Mouse (Mus musculus): ENCODE data around the gene Mxi1. TPM values are rescaled to one million over a fixed set of nuclear protein-coding genes. Genes with fewer than 3 reads are reported as not detected.

Gene Mxi1
- polyA plus RNA-seq, 1 experiment, result 41.7 TPM

- Histone ChIP-seq H3K36me3 (ENCODE audit: control insufficient read depth, insufficient read depth, low read length) (no peaks in the 10 kb centered on the region), H3K4me3 (ENCODE audit: insufficient read depth, low read depth, low read length) (no peak overlapping the region), H3K27ac (ENCODE audit: insufficient read depth, low read depth, low read length) (no peak overlapping the region), H3K27me3 (replicated peaks; ENCODE audit: control insufficient read depth, insufficient read depth, low read length) (no peaks in the 10 kb centered on the region), H3K4me1 (ENCODE audit: control insufficient read depth, insufficient read depth, low read length) (no peaks in the 10 kb centered on the region)
- TF ChIP-seq CTCF (conservative IDR thresholded peaks at IDR 0.05; ENCODE audit: insufficient read depth, insufficient read length, low read depth, low read length) (no peak), POLR2A (IDR thresholded peaks at IDR 0.05; ENCODE audit: low read depth, low read length) (no peak)
- no peak for DNase-seq
- WGBS, result 69% methylated on average over 17 of the region's 17 CpGs
Observed at GRCm38 (mm10) chr19:53273055-53273722, 37.1 kb upstream of the Mxi1 start.

- Histone ChIP-seq H3K4me3 (ENCODE audit: insufficient read depth, low read depth, low read length) (no peak overlapping the region), H3K4me1 (ENCODE audit: control insufficient read depth, insufficient read depth, low read length) (no peaks in the 10 kb centered on the region), H3K27me3 (replicated peaks; ENCODE audit: control insufficient read depth, insufficient read depth, low read length) (no peaks in the 10 kb centered on the region), H3K36me3 (ENCODE audit: control insufficient read depth, insufficient read depth, low read length) (no peaks in the 10 kb centered on the region), H3K27ac (ENCODE audit: insufficient read depth, low read depth, low read length) (no peak overlapping the region)
- no peak for TF ChIP-seq POLR2A (IDR thresholded peaks at IDR 0.05; ENCODE audit: low read depth, low read length)
- TF ChIP-seq CTCF (conservative IDR thresholded peaks at IDR 0.05; ENCODE audit: insufficient read depth, insufficient read length, low read depth, low read length), result no peak
- DNase-seq, result no peak
- 93% methylated on average over 23 of the region's 23 CpGs for WGBS
Observed at GRCm38 (mm10) chr19:53273781-53274428, 36.4 kb upstream of the Mxi1 start.

DNA sequence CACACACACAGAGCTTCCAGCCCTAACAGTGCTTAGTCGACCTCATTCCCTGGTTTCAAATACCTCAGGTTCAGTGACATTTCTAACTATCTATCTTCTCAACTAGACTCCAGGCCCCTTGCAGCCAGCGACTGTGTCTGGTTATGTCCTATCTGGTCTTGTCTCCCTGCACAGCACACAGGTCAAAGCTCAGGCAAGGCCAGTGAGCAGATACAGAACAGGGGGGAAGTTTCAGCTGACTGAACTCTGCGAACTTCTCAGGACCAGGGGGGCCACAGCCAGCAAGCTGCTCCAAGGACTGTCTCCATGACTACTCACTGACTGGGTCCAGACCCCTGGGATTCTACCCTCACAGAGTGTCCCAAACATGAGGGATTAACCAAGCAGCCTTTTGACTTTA lies 35.1 kb upstream of the Mxi1 start:
- Histone ChIP-seq H3K27ac (ENCODE audit: insufficient read depth, low read depth, low read length) (no peak overlapping the region), H3K4me1 (ENCODE audit: control insufficient read depth, insufficient read depth, low read length) (no peaks in the 10 kb centered on the region)

GRCm38 (mm10) chr19:53276902-53277707 lies 33.2 kb upstream of the Mxi1 start:
- no peak for DNase-seq
- Histone ChIP-seq H3K27ac (ENCODE audit: insufficient read depth, low read depth, low read length) (no peak overlapping the region), H3K4me3 (ENCODE audit: insufficient read depth, low read depth, low read length) (no peak overlapping the region), H3K36me3 (ENCODE audit: control insufficient read depth, insufficient read depth, low read length) (no peaks in the 10 kb centered on the region), H3K27me3 (replicated peaks; ENCODE audit: control insufficient read depth, insufficient read depth, low read length) (no peaks in the 10 kb centered on the region), H3K4me1 (ENCODE audit: control insufficient read depth, insufficient read depth, low read length) (peaks cover 2% of the 10 kb centered on the region; the same call in 1 of the 2 replicates)
- TF ChIP-seq POLR2A (IDR thresholded peaks at IDR 0.05; ENCODE audit: low read depth, low read length), result no peak
- TF ChIP-seq CTCF (conservative IDR thresholded peaks at IDR 0.05; ENCODE audit: insufficient read depth, insufficient read length, low read depth, low read length), result no peak
- WGBS, result 80% methylated on average over 19 of the region's 19 CpGs

More for the DNA sequence above, 35.1 kb upstream of the Mxi1 start:
- TF ChIP-seq POLR2A (IDR thresholded peaks at IDR 0.05; ENCODE audit: low read depth, low read length) (no peak), CTCF (conservative IDR thresholded peaks at IDR 0.05; ENCODE audit: insufficient read depth, insufficient read length, low read depth, low read length) (no peak)
- 25% methylated on average over 3 of the region's 3 CpGs for WGBS
- no peaks in the 10 kb centered on the region for H3K36me3 ChIP-seq (ENCODE audit: control insufficient read depth, insufficient read depth, low read length)
- no peaks in the 10 kb centered on the region for H3K27me3 ChIP-seq (replicated peaks; ENCODE audit: control insufficient read depth, insufficient read depth, low read length)
- peak; percentile 31 for DNase-seq
- H3K4me3 ChIP-seq (ENCODE audit: insufficient read depth, low read depth, low read length), result no peak overlapping the region

GRCm38 (mm10) chr19:53278491-53279415 lies 31.6 kb upstream of the Mxi1 start:
- DNase-seq, result no peak
- WGBS, result 75% methylated on average over 19 of the region's 19 CpGs
- H3K27ac ChIP-seq (ENCODE audit: insufficient read depth, low read depth, low read length), result no peak overlapping the region

GRCm38 (mm10) chr19:53280254-53280653 lies 30.1 kb upstream of the Mxi1 start:
- peaks cover 2% of the 10 kb centered on the region; the same call in 1 of the 2 replicates for H3K4me1 ChIP-seq (ENCODE audit: control insufficient read depth, insufficient read depth, low read length)
- TF ChIP-seq POLR2A (IDR thresholded peaks at IDR 0.05; ENCODE audit: low read depth, low read length) (no peak), CTCF (conservative IDR thresholded peaks at IDR 0.05; ENCODE audit: insufficient read depth, insufficient read length, low read depth, low read length) (no peak)
- H3K4me3 ChIP-seq (ENCODE audit: insufficient read depth, low read depth, low read length), result no peak overlapping the region
- H3K27ac ChIP-seq (ENCODE audit: insufficient read depth, low read depth, low read length), result no peak overlapping the region
- DNase-seq, result no peak
- H3K27me3 ChIP-seq (replicated peaks; ENCODE audit: control insufficient read depth, insufficient read depth, low read length), result no peaks in the 10 kb centered on the region
- no peaks in the 10 kb centered on the region for H3K36me3 ChIP-seq (ENCODE audit: control insufficient read depth, insufficient read depth, low read length)
- WGBS, result 89% methylated on average over 8 of the region's 8 CpGs

More at GRCm38 (mm10) chr19:53278491-53279415, 31.6 kb upstream of the Mxi1 start:
- no peak for TF ChIP-seq CTCF (conservative IDR thresholded peaks at IDR 0.05; ENCODE audit: insufficient read depth, insufficient read length, low read depth, low read length)
- TF ChIP-seq POLR2A (IDR thresholded peaks at IDR 0.05; ENCODE audit: low read depth, low read length), result no peak
- Histone ChIP-seq H3K27me3 (replicated peaks; ENCODE audit: control insufficient read depth, insufficient read depth, low read length) (no peaks in the 10 kb centered on the region), H3K36me3 (ENCODE audit: control insufficient read depth, insufficient read depth, low read length) (no peaks in the 10 kb centered on the region), H3K4me3 (ENCODE audit: insufficient read depth, low read depth, low read length) (no peak overlapping the region), H3K4me1 (ENCODE audit: control insufficient read depth, insufficient read depth, low read length) (peaks cover 2% of the 10 kb centered on the region; the same call in 1 of the 2 replicates)

All from kidney, adult 2 months (tissue).